Mouse (Mus musculus) hematopoietic stem cell, adult 5-6 weeks (primary cell): ENCODE results near the gene Glg1. TPM values are rescaled to one million over a fixed set of nuclear protein-coding genes. Genes with fewer than 3 reads are reported as not detected.
"Not testable (repeated sequence)": the region's sequence is repeated elsewhere in the genome, so short reads cannot be mapped to it uniquely, and the experiment has no call there.

Experiments used
- ATAC-seq, 2 experiments: fragments of 125-278 bp in 1 of 2; replicated peaks in 1 of 2; 2 replicates each; pipeline ENCODE4 v1.8.0; 2016 to 2017; ENCODE audit warnings: inconsistent platforms in 2 of 2, mild to moderate bottlenecking in 2 of 2, moderate number of reproducible peaks in 2 of 2, low read depth in 1 of 2, moderate TSS enrichment in 1 of 2; ENCODE audit not compliant: low FRiP score in 2 of 2, poor library complexity in 2 of 2, severe bottlenecking in 2 of 2, insufficient read depth in 1 of 2, low TSS enrichment in 1 of 2
- total RNA-seq: library from RNA; stranded (forward); fragments of 172-1452, 232-1000 nt; gene quantifications from 2 replicates; pipeline ENCODE4 v1.2.3, GENCODE M21; 2017

The Glg1 gene
- total RNA-seq, 1 experiment from 2014 or later = 52.4 TPM

GRCm38 (mm10) chr8:111260251-111260650 is 1.2 kb upstream of the Glg1 start:
- ATAC-seq = no peak

DNA sequence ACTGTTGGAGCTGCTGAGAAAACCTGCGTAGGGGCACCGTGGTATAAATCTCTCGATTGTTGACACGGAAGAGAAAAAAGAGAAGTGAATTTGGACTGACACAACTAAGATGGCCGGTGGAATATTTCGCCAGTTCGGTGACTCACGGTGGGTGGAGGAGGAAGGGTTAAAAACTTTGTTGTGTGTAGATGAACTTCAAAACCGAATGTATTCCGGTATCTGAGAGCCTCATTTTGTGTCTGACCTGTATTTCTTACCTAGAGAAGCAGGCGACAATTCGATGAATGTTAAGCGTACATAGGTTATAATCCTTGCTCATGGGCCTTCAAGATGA is 359 bp upstream of the Glg1 start:
- peak; percentile 39 to 60 for ATAC-seq

GRCm38 (mm10) chr8:111258010-111258630 is 896 bp downstream of the Glg1 start:
- no peak; a peak in 1 of 4 replicates for ATAC-seq

- no peak for ATAC-seq
Measured at GRCm38 (mm10) chr8:111252487-111253112, 6.4 kb downstream of the Glg1 start.

DNA sequence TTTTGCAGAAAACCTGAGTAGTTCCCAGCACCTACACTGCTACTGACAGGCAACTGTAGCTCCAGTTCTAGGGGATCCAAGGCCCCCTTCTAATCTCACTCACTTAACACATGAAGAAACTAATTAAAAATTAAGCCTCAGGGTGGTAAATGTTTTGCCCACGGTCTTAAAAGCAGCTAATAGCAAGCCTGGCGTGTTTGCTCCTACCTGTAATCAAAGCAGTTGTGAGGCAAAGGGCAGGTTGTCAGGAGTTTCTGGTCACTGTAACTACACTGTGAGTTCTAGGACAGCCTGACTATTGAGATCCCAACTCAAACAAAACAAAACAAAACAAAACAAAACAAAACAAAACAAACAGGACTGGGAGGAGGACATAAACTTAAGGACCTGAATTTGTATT is 8.9 kb downstream of the Glg1 start:
- ATAC-seq = no peak

- ATAC-seq = no peak
Measured at GRCm38 (mm10) chr8:111248136-111248535, 10.9 kb downstream of the Glg1 start.

DNA sequence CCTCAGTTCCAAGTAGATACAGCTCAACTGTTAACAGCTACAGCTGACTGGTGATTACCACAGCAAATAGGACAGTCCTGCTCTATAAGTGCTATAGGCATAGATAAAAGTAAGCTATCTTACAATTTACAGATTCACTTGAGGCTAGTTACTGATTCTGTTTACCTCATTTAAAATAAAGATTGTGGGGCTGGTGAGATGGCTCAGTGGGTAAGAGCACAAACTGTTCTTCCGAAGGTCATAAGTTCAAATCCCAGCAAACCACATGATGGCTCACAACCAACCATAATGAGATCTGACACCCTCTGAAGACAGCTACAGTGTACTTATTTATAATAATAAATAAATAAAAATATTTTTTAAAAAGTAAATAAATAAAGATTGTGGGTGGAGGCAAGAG is 12.2 kb downstream of the Glg1 start:
- not testable (repeated sequence) for ATAC-seq

- no peak for ATAC-seq
Measured at GRCm38 (mm10) chr8:111246287-111246830, 12.7 kb downstream of the Glg1 start.

DNA sequence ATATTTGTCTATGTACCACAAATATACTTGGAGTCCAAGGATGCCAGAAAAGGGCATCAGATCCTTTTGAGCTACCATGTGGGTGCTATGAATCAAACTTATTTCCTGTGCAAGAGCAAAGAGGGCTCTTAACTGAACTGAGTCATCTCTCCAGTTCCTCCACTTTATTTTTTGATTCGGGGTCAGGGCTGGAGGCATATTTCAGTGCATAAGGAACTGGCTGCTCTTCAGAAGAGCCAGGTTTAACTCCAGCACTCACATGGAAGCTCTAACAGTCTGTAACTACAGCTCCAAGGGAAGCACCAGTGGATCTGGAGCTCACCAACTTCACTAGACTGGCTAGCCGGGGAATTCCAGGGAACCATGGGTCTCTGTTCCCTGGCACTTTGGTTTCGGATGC is 21.7 kb downstream of the Glg1 start:
- ATAC-seq = no peak

GRCm38 (mm10) chr8:111233730-111234129 is 25.3 kb downstream of the Glg1 start:
- ATAC-seq = no peak

- ATAC-seq = no peak
Measured at GRCm38 (mm10) chr8:111224153-111224552, 34.9 kb downstream of the Glg1 start.

GRCm38 (mm10) chr8:111218107-111218506 is 40.9 kb downstream of the Glg1 start:
- peak; percentile 12 to 62; a peak in 2 of 4 replicates for ATAC-seq

GRCm38 (mm10) chr8:111213406-111213805 is 45.6 kb downstream of the Glg1 start:
- ATAC-seq = no peak

GRCm38 (mm10) chr8:111211180-111211579 is 47.8 kb downstream of the Glg1 start:
- ATAC-seq = no peak

DNA sequence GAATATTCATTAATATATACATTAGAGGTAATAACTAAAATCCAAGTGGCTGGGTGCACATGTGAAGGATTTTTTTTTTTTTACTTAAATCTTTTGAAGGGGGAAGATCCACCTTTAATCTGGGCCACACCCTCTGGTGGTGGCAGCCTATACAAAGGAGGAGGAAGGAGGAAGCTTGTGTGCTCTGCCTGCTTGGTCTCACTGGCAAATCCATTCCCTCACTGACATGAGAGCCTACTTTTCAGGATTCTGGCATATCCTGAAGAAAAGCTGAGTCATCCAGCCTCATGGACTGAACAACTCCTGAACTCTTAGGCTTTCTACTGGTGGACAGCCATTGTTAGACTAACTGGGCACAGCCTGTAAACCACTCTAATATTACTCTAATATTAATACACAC is 49.1 kb downstream of the Glg1 start:
- ATAC-seq = no peak

- no peak for ATAC-seq
Measured at GRCm38 (mm10) chr8:111206321-111206720, 52.7 kb downstream of the Glg1 start.

DNA sequence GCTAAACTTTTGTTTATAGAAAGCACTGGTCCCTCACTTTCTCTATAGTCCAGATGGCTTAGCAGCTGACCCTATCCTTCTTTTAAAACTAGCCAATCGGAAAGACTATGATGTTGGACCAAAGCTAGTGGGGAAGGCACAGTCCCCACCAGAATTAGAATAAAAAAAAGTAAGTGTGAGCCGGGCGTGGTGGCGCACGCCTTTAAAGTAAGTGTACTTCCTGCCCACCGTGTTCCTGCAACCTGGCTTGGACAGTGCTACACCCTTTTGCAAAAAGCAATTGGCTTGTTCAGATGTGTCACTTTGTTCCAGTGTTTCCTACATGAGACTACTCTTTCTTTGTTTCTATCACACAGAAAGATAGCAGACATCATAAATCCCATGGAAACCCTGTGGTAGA is 54.0 kb downstream of the Glg1 start:
- no peak for ATAC-seq

- no peak for ATAC-seq
Measured at GRCm38 (mm10) chr8:111203341-111203740, 55.7 kb downstream of the Glg1 start.

- no peak for ATAC-seq
Measured at GRCm38 (mm10) chr8:111197966-111198365, 61.0 kb downstream of the Glg1 start.
